Comparison of ENCODE assay signal across 8 mouse cellular contexts in genomic region chr3:89388901-89389740, GRCm38 (mm10). TPM values are rescaled to one million over a fixed set of nuclear protein-coding genes. Genes with fewer than 3 reads are reported as not detected.
DNase-seq lines count a peak whose midpoint lies in the region; ATAC-seq lines count a peak whose summit lies in the region.
"Had no signal": no experiment of that assay in that cellular context is flagged by ENCODE, and none has a peak within 500 bp of the region (broad histone marks: within the 10 kb centered on the region; RNA-seq: fewer than 3 reads in every experiment).

No protein-coding gene starts in this region.

- H3K36me3 ChIP-seq in liver, embryonic 12.5 days: no peaks in the 10 kb centered on the region
- H3K36me3 ChIP-seq in liver, embryonic 11.5 days (ENCODE audit: control insufficient read depth, insufficient read depth, low read length): no peaks in the 10 kb centered on the region; the same call in 1 of the 2 replicates
- H3K36me3 ChIP-seq in embryonic facial prominence, embryonic 11.5 days (replicated peaks; ENCODE audit: control insufficient read depth, insufficient read depth, low read depth, low read length): no peaks in the 10 kb centered on the region
- H3K36me3 ChIP-seq: embryonic facial prominence, embryonic 12.5 days had no signal

- WGBS in liver, embryonic 12.5 days (ENCODE audit: insufficient replicate concordance): 29% methylated on average over 6 of the region's 6 CpGs
- 47% methylated on average over 6 of the region's 6 CpGs for WGBS in liver, embryonic 11.5 days
- WGBS in embryonic facial prominence, embryonic 11.5 days: 56% methylated on average over 6 of the region's 6 CpGs

- H3K9ac ChIP-seq in liver, embryonic 12.5 days: no peak overlapping the region
- H3K9ac ChIP-seq in liver, embryonic 11.5 days (ENCODE audit: low read depth, low read length): no peak overlapping the region
- no peak overlapping the region for H3K9ac ChIP-seq in embryonic facial prominence, embryonic 11.5 days (replicated peaks; ENCODE audit: low read length)
- H3K9ac ChIP-seq: embryonic facial prominence, embryonic 12.5 days had no signal

- H3K27me3 ChIP-seq in liver, embryonic 12.5 days (replicated peaks): peaks cover 37% of the 10 kb centered on the region
- H3K27me3 ChIP-seq in liver, embryonic 11.5 days (replicated peaks; ENCODE audit: control insufficient read depth, insufficient read depth, low read length): no peaks in the 10 kb centered on the region; the same call in 1 of the 2 replicates
- H3K27me3 ChIP-seq in embryonic facial prominence, embryonic 11.5 days (ENCODE audit: control insufficient read depth, insufficient read depth, low read length): peaks cover 20% of the 10 kb centered on the region

- H3K27ac ChIP-seq in liver, embryonic 12.5 days: peak overlapping the region; percentile 41; the same call in 1 of the 2 replicates
- no peak overlapping the region for H3K27ac ChIP-seq in liver, embryonic 11.5 days (ENCODE audit: low read depth, low read length)
- H3K27ac ChIP-seq in embryonic facial prominence, embryonic 11.5 days (replicated peaks; ENCODE audit: low read depth, low read length): no peak overlapping the region
- H3K27ac ChIP-seq: embryonic facial prominence, embryonic 12.5 days had no signal

- DNase-seq in liver, embryonic 11.5 days (ENCODE audit: low spot score): no peak
- peak; percentile 49 for DNase-seq in NIH3T3 (ENCODE audit: low read depth)
- peak; percentile 68 for DNase-seq in embryonic facial prominence, embryonic 11.5 days (ENCODE audit: low spot score)
- DNase-seq in lung, postnatal 10 days: peak; percentile 43
- DNase-seq in ovary, adult 18-20 months (ENCODE audit: low spot score): no peak
- DNase-seq in neural tube, embryonic 10.5 days (ENCODE audit: extremely low spot score, low spot score): no peak

- no peak overlapping the region for H3K4me3 ChIP-seq in liver, embryonic 12.5 days
- no peak overlapping the region for H3K4me3 ChIP-seq in liver, embryonic 11.5 days (ENCODE audit: low read depth, low read length)
- H3K4me3 ChIP-seq in embryonic facial prominence, embryonic 11.5 days (ENCODE audit: low read depth, low read length): no peak overlapping the region
- H3K4me3 ChIP-seq: embryonic facial prominence, embryonic 12.5 days had no signal

- peaks cover 86% of the 10 kb centered on the region for H3K4me1 ChIP-seq in liver, embryonic 12.5 days
- H3K4me1 ChIP-seq in liver, embryonic 11.5 days (replicated peaks; ENCODE audit: control insufficient read depth, insufficient read depth, low read length): peaks cover 57% of the 10 kb centered on the region
- peaks cover 15% of the 10 kb centered on the region for H3K4me1 ChIP-seq in embryonic facial prominence, embryonic 11.5 days (ENCODE audit: control insufficient read depth, insufficient read depth, low read length)

- no peaks in the 10 kb centered on the region for H3K9me3 ChIP-seq in liver, embryonic 12.5 days (replicated peaks)
- no peaks in the 10 kb centered on the region for H3K9me3 ChIP-seq in liver, embryonic 11.5 days (ENCODE audit: control insufficient read depth, low read length)
- H3K9me3 ChIP-seq in embryonic facial prominence, embryonic 11.5 days (replicated peaks; ENCODE audit: control insufficient read depth, low read length): no peaks in the 10 kb centered on the region
- H3K9me3 ChIP-seq: embryonic facial prominence, embryonic 12.5 days had no signal

- no peak for ATAC-seq in liver, embryonic 12.5 days
- no peak for ATAC-seq in liver, embryonic 11.5 days (replicated peaks; ENCODE audit: low FRiP score)
- no peak for ATAC-seq in embryonic facial prominence, embryonic 11.5 days (replicated peaks; ENCODE audit: insufficient number of reproducible peaks, low FRiP score, low TSS enrichment, low read depth)

- H3K4me2 ChIP-seq in liver, embryonic 12.5 days: peak overlapping the region; percentile 17; the same call in 1 of the 2 replicates
- no peak overlapping the region for H3K4me2 ChIP-seq in liver, embryonic 11.5 days
- no peak overlapping the region for H3K4me2 ChIP-seq in embryonic facial prominence, embryonic 11.5 days (ENCODE audit: low read depth, low read length)
- H3K4me2 ChIP-seq: embryonic facial prominence, embryonic 12.5 days had no signal

RNA-seq across cellular contexts. Expression of gene Zbtb7b, which starts 5.5 kb away (rescaled TPM):
- polyA plus RNA-seq in liver, embryonic 12.5 days (2016; fragmentation: Nextera tagmentation; extraction: Ambion mirVana): 1.2 and 1.6 TPM in 2 replicates
- 1.5 and 2.1 TPM in 2 replicates for polyA plus RNA-seq in liver, embryonic 11.5 days (2014; fragmentation: Nextera tagmentation; extraction: Ambion mirVana)
- 0.49 and 1.1 TPM in 2 replicates for polyA plus RNA-seq in embryonic facial prominence, embryonic 11.5 days (2014; fragmentation: Nextera tagmentation; extraction: Ambion mirVana)

RNA-seq across cellular contexts. Expression of gene Lenep, which starts 13.5 kb away (rescaled TPM):
- not detected in 2 replicates for polyA plus RNA-seq in liver, embryonic 12.5 days (2016; fragmentation: Nextera tagmentation; extraction: Ambion mirVana)
- polyA plus RNA-seq in liver, embryonic 11.5 days (2014; fragmentation: Nextera tagmentation; extraction: Ambion mirVana): not detected in 2 replicates
- polyA plus RNA-seq in embryonic facial prominence, embryonic 11.5 days (2014; fragmentation: Nextera tagmentation; extraction: Ambion mirVana): 0.80 TPM in 1 of 2 replicates, not detected in the other

RNA-seq across cellular contexts. Expression of gene Flad1, which starts 22.5 kb away (rescaled TPM):
- polyA plus RNA-seq in liver, embryonic 12.5 days (2016; fragmentation: Nextera tagmentation; extraction: Ambion mirVana): 21.6 and 22.9 TPM in 2 replicates
- 34.3 and 37.8 TPM in 2 replicates for polyA plus RNA-seq in liver, embryonic 11.5 days (2014; fragmentation: Nextera tagmentation; extraction: Ambion mirVana)
- polyA plus RNA-seq in embryonic facial prominence, embryonic 11.5 days (2014; fragmentation: Nextera tagmentation; extraction: Ambion mirVana): 23.8 and 24.4 TPM in 2 replicates

RNA-seq across cellular contexts. Expression of gene Dcst1, which starts 24.1 kb away (rescaled TPM):
- not detected in 2 replicates for polyA plus RNA-seq in liver, embryonic 12.5 days (2016; fragmentation: Nextera tagmentation; extraction: Ambion mirVana)
- polyA plus RNA-seq in liver, embryonic 11.5 days (2014; fragmentation: Nextera tagmentation; extraction: Ambion mirVana): not detected in 2 replicates
- polyA plus RNA-seq in embryonic facial prominence, embryonic 11.5 days (2014; fragmentation: Nextera tagmentation; extraction: Ambion mirVana): 0.21 TPM in 1 of 2 replicates, not detected in the other

RNA-seq across cellular contexts. Expression of gene Dcst2, which starts 27.3 kb away (rescaled TPM):
- polyA plus RNA-seq in liver, embryonic 12.5 days (2016; fragmentation: Nextera tagmentation; extraction: Ambion mirVana): 0.05 and 0.06 TPM in 2 replicates
- 0.10 TPM in 1 of 2 replicates, not detected in the other for polyA plus RNA-seq in liver, embryonic 11.5 days (2014; fragmentation: Nextera tagmentation; extraction: Ambion mirVana)
- 0.32 TPM in 1 of 2 replicates, not detected in the other for polyA plus RNA-seq in embryonic facial prominence, embryonic 11.5 days (2014; fragmentation: Nextera tagmentation; extraction: Ambion mirVana)

Comparison
In these comparisons a context has a peak if more than half of its experiments do, and no peak if none do; other contexts are left out.
1. DNase-seq: peak in NIH3T3 (single experiment), embryonic facial prominence, embryonic 11.5 days (single experiment) and lung, postnatal 10 days (single experiment); none in liver, embryonic 11.5 days (single experiment), ovary, adult 18-20 months (single experiment) and neural tube, embryonic 10.5 days (single experiment).